Mouse (Mus musculus) testis, adult 2 months (tissue): ENCODE measurements around the gene Gria1. TPM values are rescaled to one million over a fixed set of nuclear protein-coding genes. Genes with fewer than 3 reads are reported as not detected.

Experiments used
- H3K27ac ChIP-seq: fragments of 200-500 bp; 2 replicates; pipeline ENCODE4 v1.5.1; 2012; ENCODE audit warnings: low read depth, low read length; ENCODE audit not compliant: control insufficient read depth, insufficient read depth
- H3K27me3 ChIP-seq: fragments of 200-500 bp; 2 replicates; pipeline ENCODE4 v1.6.1; 2012; ENCODE audit warnings: mild to moderate bottlenecking, low read length, moderate library complexity; ENCODE audit not compliant: control insufficient read depth, insufficient read depth
- H3K36me3 ChIP-seq: fragments of 200-500 bp; 2 replicates; pipeline ENCODE4 v1.6.1; 2012; ENCODE audit warnings: mild to moderate bottlenecking, low read length; ENCODE audit not compliant: control insufficient read depth, insufficient read depth
- H3K4me1 ChIP-seq: fragments of 200-500 bp; 2 replicates; pipeline ENCODE4 v1.6.1; 2012; ENCODE audit warnings: low read length; ENCODE audit not compliant: control insufficient read depth, insufficient read depth
- H3K4me3 ChIP-seq: fragments of 200-500 bp; 2 replicates; pipeline ENCODE4 v1.5.1; 2012; ENCODE audit warnings: low read depth, mild to moderate bottlenecking, low read length, moderate library complexity, mixed read lengths; ENCODE audit not compliant: control insufficient read depth
- CTCF ChIP-seq: fragments of 200-500 bp; IDR thresholded peaks from 2 replicates; pipeline ENCODE4 v1.5.1; 2012; ENCODE audit warnings: low read depth, mild to moderate bottlenecking, inconsistent platforms, low read length, moderate library complexity; ENCODE audit not compliant: control insufficient read depth, insufficient read depth, insufficient replicate concordance
- POLR2A ChIP-seq: fragments of 200-500 bp; IDR thresholded peaks from 2 replicates; pipeline ENCODE4 v1.6.1; 2012; ENCODE audit warnings: low read depth, mild to moderate bottlenecking, inconsistent platforms, low read length, moderate library complexity; ENCODE audit not compliant: control insufficient read depth
- polyA plus RNA-seq: library from polyadenylated mRNA; depleted of rRNA; stranded (reverse); fragments of >200 nt; gene quantifications from 2 replicates; pipeline ENCODE4 v1.2.3, GENCODE M21; 2012

The Gria1 gene
- polyA plus RNA-seq, 1 experiment = 0.31 TPM

DNA sequence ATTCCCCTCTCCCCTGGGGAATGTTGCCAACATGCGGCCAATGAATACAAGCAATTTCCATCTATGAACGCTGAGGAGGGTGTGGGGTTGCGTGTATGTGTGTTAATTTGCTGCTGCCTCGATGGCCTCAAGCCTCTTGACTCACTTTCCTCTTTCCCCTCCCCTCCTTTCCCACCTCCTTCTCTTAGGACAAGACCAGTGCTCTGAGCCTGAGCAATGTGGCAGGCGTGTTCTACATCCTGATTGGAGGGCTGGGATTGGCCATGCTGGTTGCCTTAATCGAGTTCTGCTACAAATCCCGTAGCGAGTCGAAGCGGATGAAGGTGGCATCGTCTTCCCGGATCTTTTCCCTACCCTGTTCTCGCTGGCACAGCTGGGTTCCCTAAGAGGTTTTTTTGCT is 306.3 kb downstream of the Gria1 start:
- Histone ChIP-seq H3K36me3 (no peaks in the 10 kb centered on the region), H3K27me3 (no peaks in the 10 kb centered on the region), H3K27ac (no peak overlapping the region), H3K4me3 (no peak overlapping the region), H3K4me1 (peaks cover 4% of the 10 kb centered on the region)
- TF ChIP-seq CTCF (no peak), POLR2A (no peak)

DNA sequence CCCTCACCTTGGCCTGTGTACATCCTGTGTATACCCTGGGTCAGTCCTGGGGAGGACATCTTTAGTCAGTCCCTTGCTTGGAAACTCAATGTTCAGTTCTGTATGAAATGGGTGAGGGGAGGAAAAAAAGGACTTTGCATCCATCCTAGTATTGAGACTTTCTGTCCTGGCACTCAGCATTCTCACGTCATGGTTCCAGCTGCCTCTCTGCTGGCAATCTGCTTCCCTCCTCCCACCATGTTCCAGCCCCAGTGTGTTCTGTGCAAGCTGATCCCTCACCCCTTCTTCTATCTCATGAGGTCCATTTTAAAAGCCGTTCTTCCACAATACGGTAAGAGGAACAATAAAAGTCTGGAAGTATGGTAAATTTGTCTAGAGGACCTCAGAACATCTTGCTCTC is 308.2 kb downstream of the Gria1 start:
- peaks cover 4% of the 10 kb centered on the region for H3K4me1 ChIP-seq
- TF ChIP-seq CTCF (no peak), POLR2A (no peak)
- H3K4me3 ChIP-seq = no peak overlapping the region
- no peak overlapping the region for H3K27ac ChIP-seq
- H3K27me3 ChIP-seq = no peaks in the 10 kb centered on the region
- no peaks in the 10 kb centered on the region for H3K36me3 ChIP-seq

DNA sequence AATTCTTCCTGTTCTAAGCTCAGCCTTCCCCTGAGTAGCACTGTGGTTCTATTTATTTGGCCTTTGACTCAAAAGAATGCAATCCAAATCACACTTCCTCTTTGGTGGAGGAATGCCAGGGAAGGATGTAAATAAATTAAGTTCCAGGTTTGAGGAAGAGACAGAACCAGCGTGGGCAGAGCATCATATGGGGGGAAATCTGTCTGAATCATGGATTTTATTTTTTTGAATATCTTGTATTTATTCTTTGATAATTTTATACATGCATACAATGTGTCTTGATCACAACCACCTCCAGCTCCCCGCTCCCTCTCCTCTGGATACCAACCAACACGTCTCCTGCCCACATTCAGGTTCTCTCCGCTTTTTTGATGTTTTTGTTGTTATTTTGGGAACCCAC is 312.9 kb downstream of the Gria1 start:
- Histone ChIP-seq H3K4me1 (no peaks in the 10 kb centered on the region), H3K4me3 (no peak overlapping the region), H3K36me3 (no peaks in the 10 kb centered on the region), H3K27ac (no peak overlapping the region), H3K27me3 (no peaks in the 10 kb centered on the region)
- no peak for TF ChIP-seq CTCF
- no peak for TF ChIP-seq POLR2A
